Mouse (Mus musculus) liver, embryonic 14.5 days (tissue): ENCODE data around the gene Mrm1. TPM values are rescaled to one million over a fixed set of nuclear protein-coding genes. Genes with fewer than 3 reads are reported as not detected.

Source experiments
- ATAC-seq: fragments of 200-750 bp; cut with Nextera tagmentation; 2 replicates; pipeline ENCODE4 v1.8.0; 2017; ENCODE audit warnings: moderate number of reproducible peaks, mild to moderate bottlenecking, moderate library complexity; ENCODE audit not compliant: insufficient read depth
- DNase-seq, 3 experiments: peaks; one replicate each; pipeline ENCODE4 v3.0.0-alpha.2; 2012 to 2013; ENCODE audit warnings: low read depth in 3 of 3, low spot score in 3 of 3
- H3K27ac ChIP-seq: fragments of 300-500 bp; sonication (generic); 2 replicates; pipeline ENCODE4 v1.5.1; 2014; ENCODE audit warnings: moderate library complexity, mild to moderate bottlenecking, control low read depth, inconsistent platforms
- H3K27me3 ChIP-seq: fragments of 300-500 bp; sonication (generic); 2 replicates; pipeline ENCODE4 v1.6.1; 2014; ENCODE audit warnings: mild to moderate bottlenecking, low read length, moderate library complexity; ENCODE audit not compliant: control insufficient read depth, insufficient read depth
- H3K36me3 ChIP-seq: fragments of 300-500 bp; sonication (generic); replicated peaks from 2 replicates; pipeline ENCODE4 v1.6.1; 2014; ENCODE audit warnings: low read depth; ENCODE audit not compliant: control insufficient read depth, insufficient read depth
- H3K4me1 ChIP-seq, 2 experiments: fragments of 200-500 bp in 1 of 2; fragments of 300-500 bp in 1 of 2; sonication (generic) in 1 of 2; replicated peaks; 2 replicates each; pipeline ENCODE4 v1.6.1; 2012 to 2014; ENCODE audit warnings: antibody characterized with exemption in 1 of 2, inconsistent platforms in 1 of 2, low read length in 1 of 2; ENCODE audit not compliant: control insufficient read depth in 2 of 2, insufficient read depth in 2 of 2
- H3K4me2 ChIP-seq: fragments of 300-500 bp; sonication (generic); 2 replicates; pipeline ENCODE4 v1.6.1; 2014; ENCODE audit warnings: low read depth, mild to moderate bottlenecking, control low read depth, moderate library complexity
- H3K4me3 ChIP-seq, 2 experiments: fragments of 200-500 bp in 1 of 2; fragments of 300-500 bp in 1 of 2; sonication (generic) in 1 of 2; 2 replicates each; pipeline ENCODE4 v1.5.1; 2012 to 2014; ENCODE audit warnings: low read depth in 2 of 2, low read length in 2 of 2, mild to moderate bottlenecking in 2 of 2, control low read depth in 1 of 2, inconsistent platforms in 1 of 2, moderate library complexity in 1 of 2; ENCODE audit not compliant: insufficient read depth in 1 of 2
- H3K9ac ChIP-seq: fragments of 300-500 bp; sonication (generic); replicated peaks from 2 replicates; pipeline ENCODE4 v1.6.1; 2014; ENCODE audit warnings: mild to moderate bottlenecking, control low read depth, moderate library complexity
- H3K9me3 ChIP-seq: fragments of 300-500 bp; sonication (generic); 2 replicates; pipeline ENCODE4 v1.6.1; 2016; ENCODE audit warnings: low read length, mixed read lengths; ENCODE audit not compliant: control insufficient read depth
- CTCF ChIP-seq: IDR thresholded peaks from 2 replicates; pipeline ENCODE4 v1.5.1; 2016; ENCODE audit warnings: antibody characterized with exemption, low read depth, control low read depth
- EP300 ChIP-seq: IDR thresholded peaks from 2 replicates; pipeline ENCODE4 v1.6.1; 2016; ENCODE audit warnings: antibody characterized with exemption, low read depth
- WGBS: fragments of 180-500 bp; shearing (Covaris S2); extraction: QIAGEN DNeasy Blood & Tissue Kit; methylation state at CpG from one replicate; pipeline ENCODE4 v1.1.7; 2014; ENCODE audit not compliant: insufficient replicate concordance; 5-methylcytosine and 5-hydroxymethylcytosine counted together
- polyA plus RNA-seq, 2 experiments: library from polyadenylated mRNA; depleted of rRNA in 1 of 2; stranded (reverse) in 1 of 2; unstranded in 1 of 2; fragments of >200 nt; fragmentation: Nextera tagmentation in 1 of 2; extraction: Ambion mirVana in 1 of 2; gene quantifications; 2 replicates each; pipeline versions ENCODE4 v1.2.1 to v1.2.3; 2012 to 2014

Gene Mrm1
- polyA plus RNA-seq, 2 experiments = 12.0 to 19.7 TPM

- under 1% methylated on average over 39 of the region's 39 CpGs for WGBS
- DNase-seq = peak; percentile 79 to 87 (median 86)
- peak overlapping the region; percentile 96 for H3K9ac ChIP-seq
- TF ChIP-seq EP300 (no peak; the same call in 1 of the 2 replicates), CTCF (peak; percentile 87)
- peaks cover 29 to 46% of the 10 kb centered on the region in 2 experiments for H3K4me1 ChIP-seq
- H3K36me3 ChIP-seq = peaks cover 52% of the 10 kb centered on the region
- H3K4me3 ChIP-seq = peak overlapping the region; percentile 77 to 96
- H3K27me3 ChIP-seq = no peaks in the 10 kb centered on the region
- ATAC-seq = peak; percentile 48
- H3K4me2 ChIP-seq = peak overlapping the region; percentile 96
- peak overlapping the region; percentile 99 for H3K27ac ChIP-seq
- H3K9me3 ChIP-seq = no peaks in the 10 kb centered on the region
Observed at GRCm38 (mm10) chr11:84818085-84818960, 992 bp downstream of the Mrm1 start.

DNA sequence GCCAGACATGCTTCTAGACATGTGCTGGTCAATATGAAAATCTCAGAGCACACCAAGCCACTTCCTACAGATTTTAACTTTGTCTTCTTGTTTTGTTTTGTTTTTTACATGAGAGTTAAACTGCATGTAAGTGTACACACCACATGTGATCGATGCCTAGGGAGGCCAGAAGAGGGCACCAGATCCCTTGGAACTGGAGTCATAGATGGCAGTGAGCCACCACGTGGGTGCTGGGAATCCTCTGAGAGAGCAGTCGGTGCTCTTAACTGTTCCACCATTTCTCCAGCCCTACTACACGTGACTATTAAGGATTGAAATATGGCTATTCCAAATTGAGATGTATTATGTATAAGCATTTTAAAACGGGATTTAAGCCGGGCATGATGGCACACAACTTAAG lies 2.0 kb downstream of the Mrm1 start:
- Histone ChIP-seq H3K9me3 (no peaks in the 10 kb centered on the region), H3K4me2 (no peak overlapping the region; the same call in 1 of the 2 replicates), H3K36me3 (peaks cover 51% of the 10 kb centered on the region), H3K27me3 (no peaks in the 10 kb centered on the region), H3K4me1 (peaks cover 29 to 39% of the 10 kb centered on the region in 2 experiments), H3K9ac (no peak overlapping the region), H3K27ac (no peak overlapping the region), H3K4me3 (no peak overlapping the region)
- DNase-seq (no peak), ATAC-seq (no peak)
- TF ChIP-seq EP300 (no peak), CTCF (peak; percentile 63)
- 76% methylated on average over 6 of the region's 6 CpGs for WGBS

GRCm38 (mm10) chr11:84813724-84814510 lies 5.4 kb downstream of the Mrm1 start:
- TF ChIP-seq CTCF (peak; percentile 98), EP300 (no peak)
- peaks cover 25% of the 10 kb centered on the region for H3K36me3 ChIP-seq
- no peaks in the 10 kb centered on the region for H3K27me3 ChIP-seq
- WGBS = 58% methylated on average over 13 of the region's 13 CpGs
- H3K9ac ChIP-seq = no peak overlapping the region
- no peak overlapping the region for H3K27ac ChIP-seq
- H3K4me3 ChIP-seq = no peak overlapping the region
- DNase-seq = no peak
- H3K9me3 ChIP-seq = no peaks in the 10 kb centered on the region
- no peak overlapping the region for H3K4me2 ChIP-seq
- no peak for ATAC-seq
- H3K4me1 ChIP-seq = peaks cover 5 to 12% of the 10 kb centered on the region in 2 experiments

DNA sequence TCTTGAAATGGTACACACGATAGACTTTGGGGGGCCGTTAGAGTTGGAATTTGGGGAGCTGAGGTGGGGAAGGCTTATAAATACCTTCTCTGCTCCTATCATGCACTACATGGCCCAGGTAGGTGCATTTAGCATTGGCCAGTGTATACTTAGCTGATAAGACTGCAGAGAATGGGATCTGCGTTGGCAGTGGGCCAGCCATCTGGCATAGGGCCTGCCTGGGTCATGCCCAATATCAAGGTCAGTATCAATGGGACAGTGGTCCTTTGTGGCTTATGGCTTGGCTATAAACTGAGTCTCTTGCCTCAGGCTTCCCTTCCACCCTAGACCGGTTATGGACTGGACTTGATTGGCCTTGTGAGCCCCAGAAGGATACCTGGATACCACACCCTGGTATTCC lies 14.9 kb downstream of the Mrm1 start:
- H3K9ac ChIP-seq = no peak overlapping the region
- no peak overlapping the region for H3K4me3 ChIP-seq
- H3K27ac ChIP-seq = no peak overlapping the region
- no peak overlapping the region for H3K4me2 ChIP-seq
- no peaks in the 10 kb centered on the region for H3K4me1 ChIP-seq
- no peaks in the 10 kb centered on the region for H3K27me3 ChIP-seq
- H3K9me3 ChIP-seq = no peaks in the 10 kb centered on the region
- TF ChIP-seq EP300 (no peak), CTCF (no peak)
- DNase-seq (no peak), ATAC-seq (no peak)
- no peaks in the 10 kb centered on the region for H3K36me3 ChIP-seq
- WGBS = 80% methylated on average over 4 of the region's 4 CpGs
